Mouse (Mus musculus) forebrain, embryonic 11.5 days (tissue): ENCODE measurements around the gene Gm49450. TPM values are rescaled to one million over a fixed set of nuclear protein-coding genes. Genes with fewer than 3 reads are reported as not detected.
A peak's percentile ranks its signal among the peaks of the same experiment; 100 is the strongest.

ENCODE experiments used
- ATAC-seq: fragments of 200-750 bp; cut with Nextera tagmentation; replicated peaks from 2 replicates; pipeline ENCODE4 v1.8.0; 2017; ENCODE audit warnings: moderate TSS enrichment; ENCODE audit not compliant: low FRiP score
- DNase-seq: peaks from one replicate; pipeline ENCODE4 v3.0.0-alpha.2; 2017; ENCODE audit warnings: low spot score
- H3K27ac ChIP-seq: fragments of 300-500 bp; sonication (generic); 2 replicates; pipeline ENCODE4 v1.5.1; 2014; ENCODE audit warnings: low read depth, low read length
- H3K27me3 ChIP-seq: fragments of 300-500 bp; sonication (generic); 2 replicates; pipeline ENCODE4 v1.6.1; 2014; ENCODE audit warnings: mild to moderate bottlenecking, low read length, mixed read lengths; ENCODE audit not compliant: control insufficient read depth, insufficient read depth
- H3K36me3 ChIP-seq: fragments of 300-500 bp; sonication (generic); 2 replicates; pipeline ENCODE4 v1.6.1; 2014; ENCODE audit warnings: mild to moderate bottlenecking, low read length, moderate library complexity, mixed read lengths; ENCODE audit not compliant: control insufficient read depth, insufficient read depth
- H3K4me1 ChIP-seq: fragments of 300-500 bp; sonication (generic); replicated peaks from 2 replicates; pipeline ENCODE4 v1.6.1; 2014; ENCODE audit warnings: low read length, mixed read lengths; ENCODE audit not compliant: control insufficient read depth, insufficient read depth
- H3K4me2 ChIP-seq: fragments of 300-500 bp; sonication (generic); 2 replicates; pipeline ENCODE4 v1.6.1; 2014; ENCODE audit warnings: low read depth, mild to moderate bottlenecking, low read length, moderate library complexity, mixed read lengths; ENCODE audit not compliant: severe bottlenecking
- H3K4me3 ChIP-seq: fragments of 300-500 bp; sonication (generic); 2 replicates; pipeline ENCODE4 v1.5.1; 2014; ENCODE audit warnings: low read depth, low read length
- H3K9ac ChIP-seq: fragments of 300-500 bp; sonication (generic); 2 replicates; pipeline ENCODE4 v1.6.1; 2014; ENCODE audit warnings: low read length
- H3K9me3 ChIP-seq: fragments of 300-500 bp; sonication (generic); 2 replicates; pipeline ENCODE4 v1.6.1; 2016; ENCODE audit warnings: low read length, mixed read lengths; ENCODE audit not compliant: control insufficient read depth
- WGBS: fragments of 180-500 bp; shearing (Covaris S2); extraction: QIAGEN DNeasy Blood & Tissue Kit; methylation state at CpG from one replicate; pipeline ENCODE4 v1.1.7; 2014; 5-methylcytosine and 5-hydroxymethylcytosine counted together
- polyA plus RNA-seq: library from polyadenylated mRNA; unstranded; fragments of >200 nt; fragmentation: Nextera tagmentation; extraction: Ambion mirVana; gene quantifications from 2 replicates; pipeline ENCODE4 v1.2.1, GENCODE M21; 2014

Gene Gm49450
- polyA plus RNA-seq, 1 experiment from 2014 or later = not detected

DNA sequence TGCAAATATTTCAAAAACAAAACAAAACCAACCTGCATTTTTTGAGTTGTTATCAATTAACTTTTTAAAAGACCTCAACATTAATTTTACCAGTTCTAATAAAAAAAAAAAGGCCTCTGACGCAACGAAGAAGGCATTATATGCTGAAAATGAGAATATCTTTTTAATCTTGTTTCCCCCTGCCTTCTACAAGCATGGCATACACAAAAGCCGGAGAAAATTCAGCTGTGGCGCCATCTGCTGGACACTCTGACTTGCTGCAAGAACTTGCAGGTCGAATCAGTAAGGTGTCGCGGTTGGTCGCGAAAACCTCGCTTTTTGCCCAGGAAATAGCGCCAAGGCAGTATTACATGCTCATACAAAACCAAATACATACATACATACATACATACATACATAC is 40.5 kb upstream of the Gm49450 start:
- no peak overlapping the region; the same call in 1 of the 2 replicates for H3K27ac ChIP-seq
- H3K9me3 ChIP-seq = no peaks in the 10 kb centered on the region
- H3K4me3 ChIP-seq = no peak overlapping the region
- H3K27me3 ChIP-seq = no peaks in the 10 kb centered on the region
- ATAC-seq = no peak
- no peaks in the 10 kb centered on the region for H3K36me3 ChIP-seq
- peaks cover 36% of the 10 kb centered on the region for H3K4me1 ChIP-seq
- peak; percentile 96 for DNase-seq
- 3% methylated on average over 11 of the region's 11 CpGs for WGBS
- no peak overlapping the region for H3K9ac ChIP-seq
- peak overlapping the region; percentile 68; the same call in 1 of the 2 replicates for H3K4me2 ChIP-seq

DNA sequence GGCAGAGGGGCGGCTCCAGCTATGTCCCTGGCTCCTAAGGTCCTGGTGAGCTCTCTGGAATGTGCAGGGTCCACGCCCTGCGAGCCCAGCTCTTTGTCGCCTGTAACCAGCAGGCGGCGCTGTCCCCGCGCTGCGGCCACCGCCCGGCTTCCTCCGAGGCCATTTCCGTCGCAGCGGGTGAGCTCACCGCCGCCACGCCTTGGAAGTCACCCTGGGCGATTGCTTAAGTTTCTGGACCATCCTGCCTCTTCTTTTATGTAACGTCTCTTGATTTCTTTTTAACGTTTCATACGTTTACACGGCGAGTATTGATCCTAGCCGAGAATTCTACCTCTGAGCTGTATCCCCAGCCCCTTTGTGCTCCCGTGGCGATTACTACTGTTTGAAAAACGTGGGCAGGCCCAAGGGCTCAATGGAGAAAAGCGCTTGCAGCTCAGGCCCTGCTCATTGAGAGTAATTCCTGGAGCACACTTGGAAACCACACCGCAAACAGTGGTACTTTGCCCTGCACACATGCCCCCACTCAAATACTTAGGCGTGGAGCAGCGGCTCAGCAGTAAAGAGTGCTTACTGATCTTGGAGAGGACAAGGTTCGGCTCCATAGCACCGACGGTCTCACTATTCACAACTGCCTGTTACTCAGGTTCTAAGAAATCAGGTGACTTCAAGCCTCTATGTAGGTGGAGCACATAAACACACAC is 39.9 kb upstream of the Gm49450 start:
- no peaks in the 10 kb centered on the region for H3K36me3 ChIP-seq
- peak overlapping the region; percentile 74 for H3K9ac ChIP-seq
- peak overlapping the region; percentile 68 for H3K4me2 ChIP-seq
- 4% methylated on average over 35 of the region's 35 CpGs for WGBS
- H3K27me3 ChIP-seq = no peaks in the 10 kb centered on the region
- no peaks in the 10 kb centered on the region for H3K9me3 ChIP-seq
- peak overlapping the region; percentile 79 for H3K27ac ChIP-seq
- ATAC-seq (peak; percentile 88), DNase-seq (peak; percentile 98)
- peak overlapping the region; percentile 33 for H3K4me3 ChIP-seq
- peaks cover 41% of the 10 kb centered on the region for H3K4me1 ChIP-seq

DNA sequence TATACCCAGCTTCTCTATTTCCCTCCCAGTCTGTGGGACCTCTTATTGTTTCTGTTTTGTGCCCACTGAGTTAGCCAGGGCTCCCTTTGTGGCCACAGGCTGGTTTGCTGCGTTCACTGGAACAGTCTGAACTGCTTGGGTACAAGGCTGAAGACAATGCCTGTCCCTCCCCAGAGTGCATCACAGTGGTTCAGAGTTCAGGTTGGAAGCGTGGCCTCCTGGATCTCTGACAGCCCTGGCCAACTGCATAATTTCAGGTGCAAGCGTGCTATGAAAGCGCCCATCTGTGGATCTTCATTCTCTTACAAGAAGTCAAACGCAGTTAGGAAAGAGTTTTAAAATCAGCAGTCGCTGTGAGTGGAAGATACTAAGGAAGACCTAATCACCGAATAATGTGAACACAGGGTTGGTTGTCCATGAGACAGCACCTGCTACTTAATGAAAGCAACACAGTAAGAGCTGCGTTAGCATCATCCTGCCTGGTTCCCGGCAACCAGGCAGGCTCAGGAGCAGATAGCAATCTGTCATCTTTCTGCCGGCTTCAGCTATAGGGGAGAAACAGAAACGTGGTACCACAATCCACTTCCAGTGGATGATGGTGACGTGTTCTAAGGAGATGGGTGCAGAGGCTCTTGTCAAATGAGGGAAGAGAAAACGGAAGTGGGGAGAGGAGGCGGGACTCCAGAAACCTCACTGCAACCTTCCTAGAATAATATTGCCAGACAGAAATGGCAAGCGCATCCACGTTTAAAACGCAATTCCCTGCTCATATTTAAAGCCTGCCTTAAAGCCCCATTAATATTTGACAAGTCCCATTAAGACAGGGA is 38.9 kb upstream of the Gm49450 start:
- WGBS = 24% methylated on average over 17 of the region's 17 CpGs
- Histone ChIP-seq H3K4me3 (peak overlapping the region; percentile 33), H3K9me3 (no peaks in the 10 kb centered on the region), H3K4me1 (peaks cover 51% of the 10 kb centered on the region), H3K4me2 (peak overlapping the region; percentile 68), H3K27ac (peak overlapping the region; percentile 79), H3K36me3 (no peaks in the 10 kb centered on the region), H3K9ac (peak overlapping the region; percentile 74), H3K27me3 (no peaks in the 10 kb centered on the region)
- DNase-seq (peak; percentile 58), ATAC-seq (peak; percentile 11; the same call in 1 of the 2 replicates)

DNA sequence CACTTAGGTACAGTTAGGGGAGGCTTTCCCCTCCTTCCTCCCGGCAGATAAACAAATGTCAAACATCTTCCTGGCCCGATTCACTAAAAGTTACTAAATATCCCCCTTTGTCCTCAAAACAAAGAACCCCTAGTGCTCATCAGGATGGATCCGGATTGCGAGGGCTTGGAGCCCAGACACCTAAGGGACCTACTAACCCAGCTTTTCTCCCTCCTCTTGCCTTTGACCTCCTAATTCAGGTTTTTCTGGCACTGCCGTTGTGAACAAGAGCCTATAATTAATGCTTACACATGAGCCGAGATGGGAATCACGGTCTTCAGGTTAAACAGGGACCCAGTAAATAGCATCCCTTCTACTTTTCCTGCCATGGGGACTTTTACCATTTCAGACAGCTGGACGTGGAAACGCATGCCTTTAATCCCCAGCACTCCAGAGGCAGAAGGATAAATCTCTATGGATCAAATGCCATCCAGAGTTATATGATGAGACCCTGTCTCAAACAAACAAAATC is 38.2 kb upstream of the Gm49450 start:
- H3K9me3 ChIP-seq = no peaks in the 10 kb centered on the region
- H3K4me1 ChIP-seq = peaks cover 57% of the 10 kb centered on the region
- 4% methylated on average over 9 of the region's 9 CpGs for WGBS
- H3K4me2 ChIP-seq = peak overlapping the region; percentile 68
- H3K27me3 ChIP-seq = no peaks in the 10 kb centered on the region
- H3K4me3 ChIP-seq = peak overlapping the region; percentile 16
- peak overlapping the region; percentile 74 for H3K9ac ChIP-seq
- peak overlapping the region; percentile 79 for H3K27ac ChIP-seq
- ATAC-seq (no peak), DNase-seq (peak; percentile 44)
- no peaks in the 10 kb centered on the region for H3K36me3 ChIP-seq

DNA sequence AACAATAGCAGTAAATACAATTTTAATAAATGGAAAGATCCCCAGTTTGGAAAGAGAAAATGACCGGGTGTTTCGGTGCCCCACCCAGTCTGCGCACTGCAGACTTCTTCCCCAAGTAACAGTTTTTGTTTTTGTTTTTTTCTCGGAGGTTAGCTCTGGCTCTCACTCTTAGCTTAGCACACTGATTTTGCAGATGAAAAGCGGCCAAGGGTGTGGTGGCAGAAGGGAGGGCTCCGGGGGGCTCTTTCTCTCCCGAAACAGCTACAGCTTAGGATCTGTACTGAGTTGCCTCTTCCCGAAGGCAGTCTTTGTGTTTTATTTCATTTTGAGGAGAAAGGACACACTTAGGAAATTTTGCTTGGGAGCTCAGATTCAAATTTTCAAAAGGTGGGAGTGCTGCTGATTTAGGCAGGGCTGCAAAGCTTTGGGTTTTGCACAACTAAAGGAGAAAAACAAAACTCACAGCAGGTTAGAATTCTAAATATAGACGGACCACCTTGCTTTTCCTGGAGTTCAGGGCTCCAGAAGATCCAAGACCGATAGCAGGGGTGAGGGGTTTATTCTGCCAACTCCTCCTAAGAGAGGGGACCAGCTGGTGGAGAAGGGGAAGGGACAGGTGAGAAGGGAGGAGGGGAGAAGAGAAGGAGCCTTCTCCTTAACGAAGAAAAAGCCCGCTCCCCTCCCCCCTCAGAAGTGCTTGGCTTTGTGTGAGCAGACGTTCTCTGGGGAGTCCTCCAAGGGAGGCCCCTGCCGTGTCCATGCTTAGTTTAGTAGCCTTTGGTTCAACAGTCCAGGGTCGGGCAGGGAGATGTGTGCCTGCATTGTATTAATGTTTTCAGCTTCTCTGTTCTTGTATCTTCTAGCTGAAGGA is 37.6 kb upstream of the Gm49450 start:
- Histone ChIP-seq H3K4me2 (peak overlapping the region; percentile 68), H3K27me3 (no peaks in the 10 kb centered on the region), H3K4me3 (peak overlapping the region; percentile 16), H3K4me1 (peaks cover 61% of the 10 kb centered on the region), H3K9ac (peak overlapping the region; percentile 74), H3K36me3 (no peaks in the 10 kb centered on the region), H3K27ac (peak overlapping the region; percentile 79), H3K9me3 (no peaks in the 10 kb centered on the region)
- ATAC-seq (no peak), DNase-seq (peak; percentile 70)
- WGBS = 10% methylated on average over 15 of the region's 15 CpGs

DNA sequence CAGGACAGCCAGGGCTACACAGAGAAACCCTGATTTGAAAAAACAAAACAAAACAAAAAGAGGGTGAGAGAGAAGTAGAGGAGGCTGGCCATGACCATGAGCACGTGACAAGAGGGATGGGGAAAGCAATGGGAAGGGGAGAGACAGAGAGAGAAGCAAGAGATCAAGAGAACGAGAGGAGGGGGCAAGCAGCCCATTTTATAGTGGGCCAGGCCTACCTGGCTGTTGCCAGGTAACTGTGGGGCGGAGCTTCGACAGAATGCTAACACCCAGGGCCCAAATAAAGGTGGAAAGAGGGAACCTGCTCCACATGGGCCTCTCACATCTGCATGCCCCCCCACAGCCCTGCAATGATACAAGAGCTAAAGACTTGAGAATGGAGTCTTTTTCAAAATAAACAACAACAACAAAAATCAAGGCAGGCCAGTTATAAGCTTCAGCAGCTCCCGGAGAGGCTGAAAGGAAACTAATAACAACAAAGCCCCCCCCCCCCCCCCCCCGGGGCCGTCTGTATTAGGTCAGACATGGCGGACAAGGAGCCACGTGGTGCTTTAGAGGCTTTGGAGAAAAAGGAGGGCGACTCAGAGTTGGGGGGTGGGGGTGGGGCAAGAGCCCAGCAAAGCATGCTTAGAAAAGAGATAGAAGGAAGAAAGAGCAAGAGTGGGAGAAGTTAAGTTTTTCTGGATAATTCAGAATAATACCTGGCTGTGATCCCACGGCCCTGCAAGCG is 36.5 kb upstream of the Gm49450 start:
- no peak for ATAC-seq
- peak overlapping the region; percentile 68; the same call in 1 of the 2 replicates for H3K4me2 ChIP-seq
- no peaks in the 10 kb centered on the region for H3K27me3 ChIP-seq
- peak overlapping the region; percentile 79; the same call in 1 of the 2 replicates for H3K27ac ChIP-seq
- H3K9ac ChIP-seq = peak overlapping the region; percentile 74
- H3K4me1 ChIP-seq = peaks cover 65% of the 10 kb centered on the region
- H3K4me3 ChIP-seq = no peak overlapping the region
- 23% methylated on average over 12 of the region's 12 CpGs for WGBS
- no peak for DNase-seq
- no peaks in the 10 kb centered on the region for H3K9me3 ChIP-seq
- no peaks in the 10 kb centered on the region for H3K36me3 ChIP-seq

DNA sequence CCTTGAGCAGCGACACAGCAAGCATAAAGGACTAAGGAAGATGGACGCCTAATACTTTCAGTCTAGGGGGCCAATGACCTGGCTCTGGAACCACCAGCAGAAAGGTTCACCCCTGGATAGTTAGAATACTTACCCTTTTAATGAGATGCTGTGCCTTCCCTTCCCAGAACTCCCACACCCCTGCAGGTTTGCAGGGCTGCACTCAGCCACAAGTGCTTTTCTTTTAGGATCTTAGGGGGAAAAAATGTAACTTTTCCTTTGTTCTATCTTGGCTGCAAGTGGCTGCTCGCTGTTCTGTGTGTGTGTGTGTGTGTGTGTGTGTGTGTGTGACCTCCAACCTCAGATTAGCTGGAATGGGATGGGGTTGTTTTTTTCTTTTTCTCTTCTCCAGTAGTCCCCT is 35.4 kb upstream of the Gm49450 start:
- no peaks in the 10 kb centered on the region for H3K27me3 ChIP-seq
- ATAC-seq = no peak
- H3K4me2 ChIP-seq = no peak overlapping the region
- no peak overlapping the region for H3K27ac ChIP-seq
- DNase-seq = peak; percentile 47
- no peaks in the 10 kb centered on the region for H3K36me3 ChIP-seq
- no peak overlapping the region for H3K4me3 ChIP-seq
- H3K4me1 ChIP-seq = peaks cover 68% of the 10 kb centered on the region
- H3K9me3 ChIP-seq = no peaks in the 10 kb centered on the region
- WGBS = 58% methylated on average over 3 of the region's 3 CpGs
- H3K9ac ChIP-seq = no peak overlapping the region
